Mouse (Mus musculus) stomach, embryonic 14.5 days (tissue): ENCODE data around the gene Gm20518. TPM values are rescaled to one million over a fixed set of nuclear protein-coding genes. Genes with fewer than 3 reads are reported as not detected.
A peak's percentile ranks its signal among the peaks of the same experiment; 100 is the strongest.

Source experiments
- ATAC-seq: fragments of 200-750 bp; cut with Nextera tagmentation; 2 replicates; pipeline ENCODE4 v1.8.0; 2017; ENCODE audit warnings: low read depth, moderate TSS enrichment; ENCODE audit not compliant: insufficient number of reproducible peaks, insufficient read depth, low FRiP score
- H3K27ac ChIP-seq: fragments of 300-500 bp; sonication (generic); 2 replicates; pipeline ENCODE4 v1.5.1; 2014; ENCODE audit warnings: mild to moderate bottlenecking, low read length, moderate library complexity, mixed read lengths
- H3K27me3 ChIP-seq: fragments of 300-500 bp; sonication (generic); 2 replicates; pipeline ENCODE4 v1.6.1; 2014; ENCODE audit warnings: low read length, control low read depth, mixed read lengths; ENCODE audit not compliant: control insufficient read depth, insufficient read depth
- H3K36me3 ChIP-seq: fragments of 300-500 bp; sonication (generic); 2 replicates; pipeline ENCODE4 v1.6.1; 2014; ENCODE audit warnings: mild to moderate bottlenecking, control low read depth, low read length, moderate library complexity, mixed read lengths; ENCODE audit not compliant: control insufficient read depth, insufficient read depth
- H3K4me1 ChIP-seq: fragments of 300-500 bp; sonication (generic); 2 replicates; pipeline ENCODE4 v1.6.1; 2014; ENCODE audit warnings: low read length, control low read depth, mixed read lengths; ENCODE audit not compliant: control insufficient read depth, insufficient read depth
- H3K4me2 ChIP-seq: fragments of 300-500 bp; sonication (generic); replicated peaks from 2 replicates; pipeline ENCODE4 v1.6.1; 2014; ENCODE audit warnings: low read depth, low read length, control low read depth
- H3K4me3 ChIP-seq: fragments of 300-500 bp; sonication (generic); 2 replicates; pipeline ENCODE4 v1.5.1; 2014; ENCODE audit warnings: low read depth, low read length, control low read depth
- H3K9ac ChIP-seq: fragments of 300-500 bp; sonication (generic); replicated peaks from 2 replicates; pipeline ENCODE4 v1.6.1; 2014; ENCODE audit warnings: low read depth, mild to moderate bottlenecking, control low read depth, low read length, moderate library complexity, mixed read lengths
- H3K9me3 ChIP-seq: fragments of 300-500 bp; sonication (generic); 2 replicates; pipeline ENCODE4 v1.6.1; 2016; ENCODE audit warnings: low read depth, low read length, control low read depth; ENCODE audit not compliant: control insufficient read depth
- WGBS: fragments of 180-500 bp; shearing (Covaris S2); extraction: QIAGEN DNeasy Blood & Tissue Kit; methylation state at CpG from one replicate; pipeline ENCODE4 v1.1.7; 2014; 5-methylcytosine and 5-hydroxymethylcytosine counted together
- polyA plus RNA-seq: library from polyadenylated mRNA; unstranded; fragments of >200 nt; fragmentation: Nextera tagmentation; extraction: Ambion mirVana; gene quantifications from 2 replicates; pipeline ENCODE4 v1.2.1, GENCODE M21; 2014

Gm20518 gene
- polyA plus RNA-seq, 1 experiment from 2014 or later = 0.41 TPM

DNA sequence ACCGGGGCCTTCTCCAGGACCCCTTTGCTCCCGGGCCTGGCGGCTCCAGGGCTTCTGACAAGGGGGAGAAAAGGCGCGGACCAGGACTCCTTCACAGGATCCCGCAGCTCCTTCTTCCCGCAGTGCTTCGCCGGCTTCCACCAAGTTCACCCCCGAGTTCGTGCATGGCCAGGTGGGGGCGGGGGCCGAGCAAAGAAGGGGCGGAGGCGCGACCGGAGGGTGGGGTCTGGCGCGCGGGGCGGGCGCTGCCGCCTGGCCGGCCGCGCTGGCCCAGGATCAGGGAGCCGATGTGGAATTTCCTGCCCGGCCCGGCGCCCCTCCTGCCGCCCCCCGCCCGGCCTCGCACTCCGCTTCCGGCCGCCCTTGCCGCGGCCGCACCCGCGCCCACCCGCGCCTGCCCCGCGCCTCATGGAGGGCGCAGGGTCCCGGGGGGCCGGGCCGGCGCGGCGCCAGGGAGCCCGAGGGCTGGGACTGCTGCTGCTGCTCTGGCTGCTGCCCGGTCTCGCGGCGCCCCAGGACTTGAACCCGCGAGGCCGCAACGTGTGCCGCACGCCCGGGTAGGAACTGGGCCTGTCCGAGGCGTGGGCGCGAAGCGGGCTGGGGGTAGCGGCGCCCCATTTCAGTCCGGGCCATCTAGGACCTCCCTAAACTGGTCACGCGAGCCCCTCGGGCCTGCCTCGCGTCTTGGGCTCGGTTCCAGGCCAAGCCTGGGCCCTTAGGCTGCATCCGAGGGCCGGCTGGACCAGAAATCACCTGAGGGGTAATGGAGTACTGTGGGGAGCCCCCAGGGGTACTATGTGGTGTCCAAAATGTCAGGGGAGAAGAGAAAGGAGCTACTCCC is 94.3 kb downstream of the Gm20518 start, which contains the start of gene Scarf2:
Gene Scarf2, plus strand, starts transcription at position 312 of the 841 bp plus-strand sequence.
- Histone ChIP-seq H3K9ac (peak within 1 kb of the TSS; percentile 79), H3K4me3 (peak within 1 kb of the TSS; percentile 61), H3K27ac (peak within 1 kb of the TSS; percentile 88), H3K4me2 (peak within 1 kb of the TSS; percentile 77), H3K27me3 (peaks cover 17% of the 10 kb centered on the region), H3K9me3 (no peaks in the 10 kb centered on the region), H3K4me1 (peaks cover 27% of the 10 kb centered on the region; the same call in 1 of the 2 replicates), H3K36me3 (peaks cover 7% of the 10 kb centered on the region; the same call in 1 of the 2 replicates)
- ATAC-seq = peak; percentile 72
- WGBS = 1% methylated on average over 71 of the region's 81 CpGs

DNA sequence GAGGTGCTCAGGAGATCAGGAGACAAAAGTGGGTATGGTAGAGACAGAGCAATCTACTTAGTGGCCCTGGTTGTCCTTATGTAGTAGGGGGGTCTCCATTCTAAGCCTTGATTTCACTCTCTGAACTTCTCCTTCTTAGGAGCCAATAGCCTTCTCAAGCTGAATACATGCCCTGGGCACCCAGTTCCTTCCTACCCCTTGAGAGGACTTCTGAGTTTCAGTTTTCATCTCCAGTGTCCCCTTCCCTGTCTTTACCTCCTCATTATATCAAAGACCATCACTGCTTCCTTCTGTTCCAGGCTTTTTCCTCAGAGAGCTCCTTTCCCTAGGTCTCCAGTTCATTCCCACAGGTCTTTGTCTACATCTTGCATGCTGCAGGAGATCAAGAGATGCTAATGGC is 95.0 kb downstream of the Gm20518 start:
- H3K4me1 ChIP-seq = peaks cover 20% of the 10 kb centered on the region; the same call in 1 of the 2 replicates
- no peak for ATAC-seq

DNA sequence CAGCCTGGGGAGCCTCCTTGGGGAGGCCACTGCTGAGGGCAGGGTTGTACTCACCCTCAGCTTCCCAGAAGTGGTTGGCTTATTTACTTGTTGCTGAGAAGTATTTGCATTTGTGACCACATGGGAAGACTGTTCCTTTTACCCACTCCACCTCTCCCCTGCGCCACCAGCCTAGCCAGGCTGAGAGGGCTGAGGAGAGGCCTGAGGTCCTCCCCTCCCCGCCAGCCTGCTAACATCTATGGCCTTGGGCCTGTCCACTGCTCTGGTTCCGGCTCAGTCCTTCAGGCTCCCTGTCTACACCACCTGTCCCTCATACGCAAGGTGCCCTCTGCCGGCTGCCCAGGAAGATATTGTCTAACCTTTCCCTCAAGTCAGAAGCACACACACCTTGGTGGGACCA is 95.8 kb downstream of the Gm20518 start:
- Histone ChIP-seq H3K36me3 (peaks cover 13% of the 10 kb centered on the region; the same call in 1 of the 2 replicates), H3K4me2 (no peak overlapping the region), H3K27ac (no peak overlapping the region), H3K9ac (no peak overlapping the region), H3K4me1 (peaks cover 13% of the 10 kb centered on the region; the same call in 1 of the 2 replicates), H3K4me3 (no peak overlapping the region), H3K27me3 (peaks cover 8% of the 10 kb centered on the region), H3K9me3 (no peaks in the 10 kb centered on the region)
- WGBS = 66% methylated on average over 5 of the region's 5 CpGs
- no peak for ATAC-seq

More for the DNA sequence above, 95.0 kb downstream of the Gm20518 start:
- Histone ChIP-seq H3K27me3 (peaks cover 12% of the 10 kb centered on the region), H3K4me2 (peak overlapping the region; percentile 77), H3K9ac (peak overlapping the region; percentile 34; the same call in 1 of the 2 replicates), H3K4me3 (peak overlapping the region; percentile 61), H3K9me3 (no peaks in the 10 kb centered on the region), H3K27ac (peak overlapping the region; percentile 88; the same call in 1 of the 2 replicates), H3K36me3 (peaks cover 13% of the 10 kb centered on the region; the same call in 1 of the 2 replicates)

DNA sequence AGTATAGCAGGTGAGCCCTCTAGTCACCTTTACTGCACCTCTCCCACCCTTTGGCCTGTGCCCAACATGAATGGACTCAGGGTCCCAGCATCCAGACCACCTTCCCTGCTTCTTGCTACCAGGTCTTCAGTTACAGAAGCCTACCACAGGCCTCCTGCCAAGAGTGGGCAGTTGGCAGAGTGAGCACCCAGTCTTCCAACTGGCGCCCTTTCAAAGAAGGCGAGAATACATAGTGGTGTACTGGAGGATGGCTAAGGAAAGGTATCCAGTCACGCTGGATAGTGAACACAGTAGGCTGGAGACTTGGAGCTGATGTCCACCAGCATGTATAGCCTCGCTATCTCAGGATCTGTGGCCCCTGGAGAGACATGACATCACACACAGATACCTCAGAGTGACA is 97.4 kb downstream of the Gm20518 start:
- peaks cover 22% of the 10 kb centered on the region; the same call in 1 of the 2 replicates for H3K36me3 ChIP-seq
- peaks cover 3% of the 10 kb centered on the region; the same call in 1 of the 2 replicates for H3K4me1 ChIP-seq
- no peak for ATAC-seq
- H3K4me3 ChIP-seq = no peak overlapping the region
- H3K27me3 ChIP-seq = peaks cover 1% of the 10 kb centered on the region; the same call in 1 of the 2 replicates
- H3K27ac ChIP-seq = no peak overlapping the region
- 88% methylated on average over 4 of the region's 4 CpGs for WGBS
- H3K9ac ChIP-seq = no peak overlapping the region
- no peaks in the 10 kb centered on the region for H3K9me3 ChIP-seq
- H3K4me2 ChIP-seq = no peak overlapping the region

DNA sequence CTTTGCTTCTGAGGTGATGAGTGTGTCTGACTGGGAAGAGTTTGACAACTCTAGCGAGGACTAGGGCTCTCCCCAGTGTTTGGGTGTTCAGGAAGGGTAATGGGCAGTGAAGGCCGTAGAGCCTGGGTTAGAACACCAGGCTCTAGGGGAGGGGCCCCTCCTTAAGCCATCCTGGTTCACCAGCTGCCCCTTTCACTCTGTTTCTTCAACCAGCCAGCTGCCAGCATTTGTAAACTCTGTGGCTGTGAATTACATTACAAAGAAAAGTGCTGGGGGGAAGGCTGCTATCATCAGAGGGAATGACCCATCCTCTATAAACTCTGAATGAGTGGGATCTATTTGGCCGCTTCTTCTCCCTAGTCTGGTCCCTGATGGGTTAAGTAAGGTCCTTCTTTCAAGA is 98.7 kb downstream of the Gm20518 start:
- Histone ChIP-seq H3K4me2 (no peak overlapping the region), H3K4me1 (no peaks in the 10 kb centered on the region; the same call in 1 of the 2 replicates), H3K27ac (no peak overlapping the region), H3K4me3 (no peak overlapping the region), H3K27me3 (no peaks in the 10 kb centered on the region), H3K36me3 (peaks cover 31% of the 10 kb centered on the region), H3K9ac (no peak overlapping the region), H3K9me3 (no peaks in the 10 kb centered on the region)
- 73% methylated on average over 3 of the region's 3 CpGs for WGBS
- ATAC-seq = no peak

DNA sequence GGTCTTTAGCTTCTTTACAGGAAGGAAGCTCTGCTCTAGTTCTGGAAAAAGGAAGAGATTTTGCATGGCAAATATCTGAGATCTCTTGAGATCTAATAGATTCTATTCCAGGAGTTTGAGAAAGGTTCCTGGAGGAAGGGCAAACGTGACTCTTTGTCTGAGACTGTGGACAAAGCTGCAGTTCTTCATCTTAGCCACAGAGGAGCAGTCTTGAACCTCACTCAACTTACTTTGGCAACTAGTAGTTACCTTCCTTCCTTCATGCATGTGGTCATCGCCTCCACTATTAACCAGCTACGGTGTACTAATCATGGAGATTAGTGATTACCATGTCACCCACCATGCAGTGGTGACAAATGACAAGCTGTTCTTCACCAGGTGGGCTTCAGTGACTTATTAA is 106.1 kb downstream of the Gm20518 start:
- Histone ChIP-seq H3K4me2 (no peak overlapping the region), H3K27me3 (no peaks in the 10 kb centered on the region), H3K9ac (no peak overlapping the region), H3K36me3 (peaks cover 38% of the 10 kb centered on the region), H3K9me3 (no peaks in the 10 kb centered on the region), H3K27ac (no peak overlapping the region), H3K4me3 (no peak overlapping the region), H3K4me1 (no peaks in the 10 kb centered on the region)
- ATAC-seq = no peak
- 58% methylated on average over 3 of the region's 3 CpGs for WGBS

Other genes starting within 250 kb of the Gm20518 start
- 5.6 and 5.9 TPM in 2 replicates for gene Ccdc74a, start 245.2 kb downstream of the Gm20518 start, polyA plus RNA-seq
- 45.8 and 47.5 TPM in 2 replicates for gene Med15, start 158.8 kb downstream of the Gm20518 start, polyA plus RNA-seq
- gene Klhl22, start 132.1 kb downstream of the Gm20518 start, polyA plus RNA-seq = 69.8 and 76.6 TPM in 2 replicates
- 17.8 and 23.3 TPM in 2 replicates for gene Scarf2, start 94.4 kb downstream of the Gm20518 start, polyA plus RNA-seq
- gene B830017H08Rik, start 58.5 kb downstream of the Gm20518 start, polyA plus RNA-seq = not detected in 2 replicates
- gene Car15, start 53.3 kb downstream of the Gm20518 start, polyA plus RNA-seq = 2.4 and 3.4 TPM in 2 replicates
- 0.08 and 0.09 TPM in 2 replicates for gene Tssk1, start 2.6 kb upstream of the Gm20518 start, polyA plus RNA-seq
- gene Dgcr2, start 6.9 kb upstream of the Gm20518 start, polyA plus RNA-seq = 92.8 and 93.9 TPM in 2 replicates
- not detected in 2 replicates for gene Tssk2, start 7.0 kb upstream of the Gm20518 start, polyA plus RNA-seq
- gene Ess2, start 19.7 kb upstream of the Gm20518 start, polyA plus RNA-seq = 36.0 and 38.1 TPM in 2 replicates
- gene Gsc2, start 23.4 kb upstream of the Gm20518 start, polyA plus RNA-seq = not detected in 2 replicates
- 93.4 and 96.2 TPM in 2 replicates for gene Slc25a1, start 36.5 kb upstream of the Gm20518 start, polyA plus RNA-seq
- gene Vpreb2, start 88.8 kb upstream of the Gm20518 start, polyA plus RNA-seq = not detected in 2 replicates
- gene Dgcr6, start 161.2 kb upstream of the Gm20518 start, polyA plus RNA-seq = 81.1 and 94.1 TPM in 2 replicates
- gene Prodh, start 198.5 kb upstream of the Gm20518 start, polyA plus RNA-seq = 12.3 and 15.2 TPM in 2 replicates
- 2.1 and 3.6 TPM in 2 replicates for gene Rtn4r, start 236.0 kb upstream of the Gm20518 start, polyA plus RNA-seq